Mouse (Mus musculus): ENCODE data around the gene Calm2. TPM values are rescaled to one million over a fixed set of nuclear protein-coding genes. Genes with fewer than 3 reads are reported as not detected.
A peak's percentile ranks its signal among the peaks of the same experiment; 100 is the strongest.

Calm2 gene
- total RNA-seq, 2 experiments from 2014 or later, result 2,088 to 2,105 TPM

DNA sequence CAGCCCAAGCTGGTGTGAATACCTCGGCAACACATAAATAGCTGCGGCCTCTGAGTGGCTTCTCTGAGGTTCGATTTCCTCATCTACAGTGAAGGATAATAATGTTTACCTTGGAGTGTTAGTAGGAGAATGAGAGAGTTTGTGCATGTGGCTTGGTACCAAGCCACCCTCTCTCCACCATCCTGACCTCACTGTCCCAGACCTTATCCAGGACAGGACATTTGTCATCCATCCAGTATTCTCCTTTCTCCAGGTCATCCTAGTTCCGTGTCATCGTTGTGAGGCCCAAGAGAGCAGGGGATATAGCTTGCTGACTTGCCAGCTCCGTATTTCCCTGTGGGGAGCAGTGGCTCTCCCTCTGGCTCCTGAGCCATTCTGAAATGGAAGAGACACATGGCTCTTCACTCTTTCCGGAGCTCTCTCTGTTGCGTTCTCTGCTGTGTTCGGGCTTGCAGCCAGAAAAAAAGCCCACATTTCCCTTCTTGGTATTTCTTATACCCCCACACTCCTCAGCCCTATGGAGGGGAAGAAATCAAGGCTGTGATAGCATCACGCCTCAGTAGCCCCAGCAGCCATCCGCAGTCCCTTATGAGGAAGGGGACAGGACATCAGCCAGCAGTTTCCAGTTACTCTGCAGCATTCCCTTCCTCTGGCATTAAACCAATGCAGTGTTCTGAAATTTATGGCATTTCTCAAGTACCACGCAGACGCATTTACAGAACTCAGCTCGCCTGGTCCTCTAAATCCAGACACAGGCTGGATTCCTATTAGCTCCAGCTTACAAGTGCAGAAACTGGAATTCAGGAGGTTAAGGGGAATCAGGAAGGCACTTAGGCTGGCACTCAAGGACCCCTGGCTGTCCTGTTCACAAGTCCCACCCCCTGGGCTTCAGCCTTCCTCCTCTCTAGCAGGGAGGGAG lies 13.3 kb upstream of the Calm2 start:
- DNase-seq (ENCODE audit: low spot score in 2 of 2), result peak; percentile 55 to 63

DNA sequence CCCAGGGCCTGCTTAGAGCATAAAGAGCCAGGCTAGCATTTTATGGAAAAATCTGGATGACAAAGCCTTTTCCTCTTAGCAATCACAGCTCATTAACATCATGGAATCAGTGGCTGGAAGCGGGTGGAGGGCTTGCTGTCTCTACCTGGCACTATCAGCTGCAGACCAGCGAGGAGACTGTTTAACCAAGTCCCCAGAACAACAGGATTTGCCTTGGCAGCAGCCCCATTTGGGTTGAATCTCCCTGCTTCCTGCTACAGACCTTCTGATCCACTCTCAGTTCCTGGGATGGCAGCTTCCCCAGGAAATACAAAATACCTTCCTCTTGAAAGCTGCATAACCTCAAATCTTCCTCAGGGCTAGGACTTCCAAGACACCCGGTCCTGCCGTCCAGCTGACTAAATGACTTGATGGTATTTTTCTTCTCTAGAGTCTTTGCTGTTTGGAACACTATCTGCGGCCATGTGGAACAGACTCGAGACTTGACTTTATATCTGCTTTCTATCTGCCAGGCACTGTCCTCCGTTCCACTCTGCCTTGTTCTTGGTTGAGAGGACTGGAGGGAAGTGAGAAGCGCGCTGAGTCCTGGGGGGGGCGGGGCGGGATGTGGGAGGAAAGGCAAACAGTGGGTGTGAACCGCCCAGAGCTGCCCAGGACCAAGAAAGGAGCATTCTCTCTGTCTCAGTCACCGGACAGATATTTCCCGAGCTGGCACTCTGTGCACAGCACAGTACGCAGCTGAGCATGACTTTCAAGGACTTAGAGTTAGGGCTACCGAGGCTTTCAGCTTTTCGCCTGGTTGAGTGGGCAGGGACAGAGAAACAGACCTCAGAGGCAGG lies 12.4 kb upstream of the Calm2 start:
- DNase-seq (ENCODE audit: low spot score in 2 of 2), result no peak

DNA sequence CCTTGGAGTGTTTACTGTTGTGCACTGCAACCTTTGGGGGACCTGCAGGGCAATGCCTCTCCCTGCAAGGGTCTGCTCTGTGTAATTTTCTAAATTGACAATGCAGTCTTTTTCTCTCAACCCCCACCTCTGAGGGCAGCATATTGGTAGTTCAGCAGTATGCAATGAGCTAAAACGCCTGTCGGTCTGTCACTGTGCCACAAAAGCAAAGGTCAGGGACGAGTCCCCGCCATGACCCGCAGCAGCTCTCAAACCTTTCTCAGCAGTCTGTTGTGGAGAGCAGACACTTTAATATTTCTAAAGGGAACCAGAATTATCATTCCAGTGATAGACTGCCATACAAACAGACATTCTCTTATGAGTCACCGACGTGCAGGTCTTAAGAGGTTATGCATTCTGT lies 11.2 kb upstream of the Calm2 start:
- DNase-seq (ENCODE audit: low spot score in 2 of 2), result no peak

DNA sequence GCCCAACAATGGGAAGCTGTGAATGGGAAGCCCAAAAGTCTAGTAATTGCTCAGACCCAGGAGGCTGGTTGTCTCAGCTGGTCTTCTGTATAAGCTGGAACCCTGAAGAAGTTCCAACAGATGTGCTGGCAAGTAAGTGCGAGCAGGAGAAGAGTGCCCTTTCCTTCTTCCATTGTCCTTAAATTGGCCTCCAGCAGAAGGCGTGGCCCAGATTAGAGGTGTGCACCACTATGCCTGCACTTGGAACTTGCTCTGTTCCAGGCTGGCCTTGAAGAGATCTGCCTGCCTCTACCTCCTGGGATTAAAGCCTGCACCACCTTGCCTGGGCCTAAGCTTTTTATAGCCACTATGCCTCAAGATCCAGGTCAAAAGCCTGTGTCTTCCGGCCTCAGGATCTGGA lies 7.4 kb upstream of the Calm2 start:
- DNase-seq (ENCODE audit: low spot score in 2 of 2), result no peak

DNA sequence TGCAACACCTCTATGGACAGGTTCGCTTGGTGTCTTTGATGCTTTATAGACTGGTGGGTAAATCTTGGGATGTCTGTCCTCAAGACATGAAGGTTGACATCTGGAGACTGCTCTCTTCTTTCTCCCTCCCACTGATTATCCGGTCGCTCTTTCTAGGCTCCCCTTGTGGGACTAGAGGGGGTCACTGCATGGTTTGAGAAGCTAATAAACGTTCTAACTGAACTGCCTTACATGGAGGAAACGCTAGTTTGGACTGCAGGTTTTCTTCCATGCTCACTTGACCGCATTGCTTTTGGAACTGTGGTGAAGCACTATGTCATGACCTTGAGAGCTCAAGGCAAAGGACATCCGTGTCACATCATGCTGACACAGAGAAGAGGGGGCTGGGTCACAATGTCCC lies 6.6 kb upstream of the Calm2 start:
- DNase-seq (ENCODE audit: low spot score in 2 of 2), result no peak

DNA sequence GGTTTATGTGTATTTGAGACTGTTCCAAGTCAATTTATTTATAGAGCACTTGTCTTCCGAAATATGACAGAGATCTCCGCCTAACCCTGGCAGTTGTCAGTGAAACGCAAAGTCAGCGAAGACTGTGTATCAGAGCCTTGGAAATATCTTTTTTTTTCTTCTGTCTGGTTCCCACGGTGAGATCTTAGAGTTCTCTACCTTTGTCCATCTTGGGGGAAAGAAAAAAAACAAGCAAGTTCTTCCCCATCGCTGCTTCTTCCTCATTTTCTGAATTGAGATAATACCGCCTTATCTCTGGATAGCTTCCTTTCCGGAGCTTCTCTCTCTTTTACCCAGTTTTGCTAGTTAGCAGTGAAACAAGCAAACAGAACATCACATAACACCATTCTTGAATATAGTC lies 2.1 kb upstream of the Calm2 start:
- no peak for DNase-seq (ENCODE audit: low spot score in 2 of 2)

DNA sequence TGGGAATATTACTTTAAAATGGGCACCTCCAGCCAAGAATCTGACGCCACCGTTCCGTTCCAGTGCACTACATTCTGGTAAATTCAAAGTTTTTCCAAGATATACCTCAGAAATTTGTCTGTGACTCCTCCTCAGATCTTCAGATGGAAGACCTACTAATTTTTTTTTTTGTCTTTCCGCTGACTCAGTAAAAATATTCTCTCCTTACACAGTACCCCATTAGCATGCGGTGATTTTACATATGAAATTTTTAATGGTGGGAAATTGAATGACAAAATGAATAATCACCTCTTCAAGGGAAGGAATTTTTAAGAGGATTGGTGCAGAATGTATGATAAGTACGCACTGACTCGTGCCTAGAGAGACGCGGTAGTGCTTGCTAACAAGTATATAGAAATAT lies 1.6 kb upstream of the Calm2 start:
- no peak for DNase-seq (ENCODE audit: low spot score in 2 of 2)

DNA sequence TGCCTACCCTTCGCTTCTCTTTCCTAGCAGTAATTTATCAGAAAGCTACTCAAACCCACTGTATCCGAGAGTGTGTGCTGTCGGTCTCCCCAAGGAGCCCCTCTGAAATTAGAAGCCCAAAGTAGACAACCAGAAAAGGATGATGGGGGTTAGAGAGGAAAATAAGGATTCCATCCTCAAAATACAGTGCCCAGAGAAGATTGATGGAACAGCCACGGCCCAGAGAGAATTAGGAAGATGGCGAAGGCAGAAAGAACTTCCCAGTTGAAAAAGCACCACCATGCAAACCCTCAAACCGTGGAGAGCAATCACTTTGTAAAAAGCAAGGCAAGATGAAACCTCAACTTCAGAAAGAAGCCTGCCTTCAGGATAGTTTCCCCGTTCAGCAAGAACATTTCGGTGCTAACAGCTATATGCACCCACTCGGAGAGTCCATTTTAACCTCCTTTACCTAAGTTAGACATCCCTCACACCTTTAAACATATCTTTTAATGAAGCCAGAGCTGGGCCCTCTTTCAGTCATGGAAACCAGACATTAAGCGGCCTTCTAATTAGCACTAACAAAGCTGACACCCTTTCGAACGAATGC lies 971 bp upstream of the Calm2 start:
- no peak for DNase-seq (ENCODE audit: low spot score in 2 of 2)

DNA sequence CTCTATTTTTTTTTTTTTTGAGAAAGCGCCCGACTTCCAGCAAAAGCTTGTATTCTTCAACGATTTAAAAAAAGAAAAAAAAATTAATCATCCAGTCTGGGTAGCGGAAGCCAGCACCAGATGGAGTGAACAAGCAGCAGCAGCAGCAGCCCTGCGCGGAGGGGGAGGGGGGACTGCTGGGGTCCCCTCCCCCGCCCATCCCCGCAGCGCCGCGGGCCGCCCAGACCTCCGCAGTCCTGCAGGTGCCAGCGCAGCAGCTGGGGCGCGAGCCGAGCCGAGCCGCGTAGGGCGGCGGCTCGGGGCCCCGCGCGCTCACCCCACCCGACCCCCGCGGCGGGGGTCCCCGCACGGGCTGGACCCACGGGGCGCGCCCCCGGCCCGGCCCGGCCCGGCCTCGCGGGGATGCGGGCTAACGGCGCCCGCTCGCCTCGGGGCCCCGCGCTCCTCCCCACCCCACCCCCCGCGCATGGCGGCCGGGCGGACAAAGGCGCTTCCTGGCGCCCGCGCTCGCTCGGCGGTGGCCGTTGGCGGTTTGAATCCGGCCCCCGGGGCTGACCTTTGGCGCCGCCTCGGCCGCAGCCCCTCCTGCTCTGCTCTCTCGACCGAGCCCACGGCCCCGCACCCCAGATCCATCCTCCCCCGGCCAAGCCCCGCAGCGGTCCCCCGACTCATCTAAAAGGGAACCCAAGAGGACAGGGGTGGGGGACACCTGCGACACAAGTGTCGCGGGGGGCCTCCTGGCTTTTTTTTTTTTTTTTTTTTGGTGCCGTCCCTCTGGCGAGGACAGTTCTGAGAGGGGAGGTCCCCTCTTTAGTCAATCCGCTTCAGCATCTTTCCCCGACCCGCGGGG lies 593 bp downstream of the Calm2 start:
- DNase-seq (ENCODE audit: low spot score in 2 of 2), result peak; percentile 52 to 68

DNA sequence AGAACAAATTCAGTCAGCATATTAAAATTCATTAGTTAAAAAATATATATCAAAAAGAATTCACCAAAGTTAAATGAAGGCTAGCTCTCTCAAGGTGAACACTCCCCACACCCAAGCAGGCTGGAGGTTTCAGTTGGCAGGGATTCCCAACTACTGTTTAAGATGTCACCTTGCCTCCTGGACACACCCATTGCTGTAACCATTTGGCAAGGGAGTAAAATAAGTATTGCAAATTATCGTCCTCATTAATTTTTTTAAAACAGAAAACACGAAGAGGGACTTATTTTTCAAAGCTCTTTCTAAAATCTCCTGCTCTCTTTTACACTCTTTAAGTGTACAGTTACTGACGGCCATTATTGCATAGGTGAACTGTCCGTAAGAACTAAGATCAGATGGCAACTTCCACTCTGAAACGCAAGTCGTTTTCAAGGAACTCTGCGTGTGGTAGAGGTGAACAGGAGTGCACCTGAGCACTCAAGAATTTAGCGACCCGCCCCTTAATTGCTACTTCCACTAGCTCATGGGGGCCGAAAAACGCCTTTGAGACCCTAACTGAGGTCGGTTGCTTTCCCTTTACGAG lies 1.3 kb downstream of the Calm2 start:
- DNase-seq (ENCODE audit: low spot score in 2 of 2), result no peak

DNA sequence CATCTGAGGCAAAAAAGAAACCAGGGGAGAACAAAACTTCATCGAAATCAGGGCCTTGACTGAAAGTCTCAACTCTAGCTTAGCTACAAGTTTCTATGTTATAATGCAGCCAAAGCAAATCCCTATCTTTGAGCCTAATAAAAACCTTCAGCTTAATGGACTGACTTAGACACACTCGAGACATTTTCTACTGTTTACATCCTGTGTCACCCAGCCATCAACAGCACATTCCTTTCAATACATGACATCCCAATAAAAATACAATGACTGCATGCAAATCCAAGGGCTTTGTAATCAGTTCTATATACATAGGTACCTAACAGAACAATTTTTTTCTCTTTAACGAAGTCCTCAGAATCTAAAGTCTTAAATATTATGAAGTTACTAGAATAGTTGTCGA lies 2.0 kb downstream of the Calm2 start:
- DNase-seq (ENCODE audit: low spot score in 2 of 2), result no peak

DNA sequence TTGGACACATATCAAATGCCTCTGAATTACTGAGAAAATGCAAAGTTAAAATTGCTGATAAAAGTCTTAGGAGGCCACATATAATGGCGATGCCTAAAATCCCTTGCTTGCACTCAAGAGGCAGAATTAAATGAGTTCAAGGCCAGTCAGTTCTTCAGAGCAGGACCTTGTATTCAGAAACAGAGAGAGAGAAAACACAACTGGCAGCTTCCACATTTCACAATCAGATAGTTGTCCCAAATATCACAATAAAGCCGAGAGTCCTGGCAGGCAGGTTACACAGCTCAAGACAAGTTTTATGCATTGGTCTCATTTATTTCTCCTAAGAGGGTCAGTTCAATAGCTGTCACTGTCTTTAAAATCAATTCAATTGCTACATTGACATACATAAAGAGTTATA lies 5.2 kb downstream of the Calm2 start:
- DNase-seq (ENCODE audit: low spot score in 2 of 2), result no peak

DNA sequence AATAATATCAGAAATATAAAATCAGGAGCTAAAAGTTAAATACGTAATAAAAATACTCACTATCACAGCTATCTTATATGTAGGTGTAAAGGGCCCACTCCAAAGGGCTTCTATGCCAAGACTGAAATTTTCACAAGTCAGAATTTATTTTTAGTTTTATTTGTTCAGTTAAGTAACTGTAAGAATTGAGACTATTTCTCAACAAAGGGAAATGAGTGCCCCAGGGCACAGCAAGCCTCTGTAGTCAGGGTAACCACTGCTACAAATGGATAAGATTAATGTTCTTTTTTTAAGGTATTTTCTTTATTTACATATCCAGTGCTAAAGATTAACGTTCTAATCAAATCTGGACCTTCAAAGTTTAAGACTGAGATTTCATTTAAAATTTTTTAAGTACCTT lies 7.3 kb downstream of the Calm2 start:
- DNase-seq (ENCODE audit: low spot score in 2 of 2), result no peak

DNA sequence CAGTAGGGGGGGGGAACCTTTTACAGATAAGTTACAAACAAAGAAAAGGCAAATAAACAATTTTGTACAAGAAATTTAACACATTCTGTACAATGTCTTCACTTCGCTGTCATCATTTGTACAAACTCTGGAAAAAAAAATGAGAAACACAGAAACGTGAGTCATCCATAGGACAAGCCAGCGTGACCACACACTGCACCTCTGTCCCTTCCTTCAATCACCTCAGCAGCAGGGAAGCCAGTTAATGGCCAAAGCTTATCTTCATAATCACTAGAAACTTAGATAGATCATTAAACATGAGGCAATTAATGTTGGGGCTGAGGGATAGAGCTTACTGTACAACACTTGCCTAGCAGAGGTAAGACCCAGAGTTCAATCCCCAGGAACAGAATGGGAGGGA lies 12.8 kb downstream of the Calm2 start:
- DNase-seq (ENCODE audit: low spot score in 2 of 2), result no peak

DNA sequence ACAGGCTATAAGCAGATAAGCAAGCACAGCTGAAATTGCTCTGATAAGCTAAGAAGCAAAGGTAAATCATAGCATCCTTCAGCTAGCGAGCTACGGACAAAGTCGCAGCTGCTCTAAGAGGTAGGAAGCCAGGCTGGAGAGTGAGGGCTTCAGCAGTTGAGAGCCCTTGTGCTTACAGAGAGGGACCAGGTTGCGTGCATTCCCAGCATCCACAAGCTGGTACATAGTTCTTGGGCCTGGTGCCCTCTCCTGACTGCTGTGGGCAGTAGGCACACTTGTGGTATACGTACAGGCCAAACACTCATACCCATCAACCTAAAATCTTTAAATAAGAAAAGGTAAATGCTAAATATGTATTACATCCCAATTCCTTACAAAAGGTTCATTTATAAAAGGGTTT lies 14.0 kb downstream of the Calm2 start:
- DNase-seq (ENCODE audit: low spot score in 2 of 2), result no peak

DNA sequence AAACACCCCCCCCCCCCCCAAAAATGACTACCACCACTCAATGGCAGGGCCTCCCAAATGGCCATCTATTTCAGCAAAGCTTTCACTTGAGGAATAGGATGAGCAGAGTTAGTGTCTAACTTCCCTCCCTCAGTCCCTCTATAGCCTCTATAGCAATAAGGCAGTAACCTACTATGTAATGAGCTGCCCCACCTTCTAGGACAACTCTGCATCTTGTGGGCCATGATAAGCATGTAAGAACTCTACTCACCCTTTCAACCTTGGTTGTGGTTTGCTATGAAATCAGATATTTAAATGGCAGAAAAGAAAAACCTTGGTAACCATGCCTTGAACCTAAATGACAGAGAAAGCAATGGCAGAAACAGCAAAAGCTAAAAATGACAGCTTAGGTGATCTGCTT lies 14.4 kb downstream of the Calm2 start:
- DNase-seq (ENCODE audit: low spot score in 2 of 2), result no peak

DNA sequence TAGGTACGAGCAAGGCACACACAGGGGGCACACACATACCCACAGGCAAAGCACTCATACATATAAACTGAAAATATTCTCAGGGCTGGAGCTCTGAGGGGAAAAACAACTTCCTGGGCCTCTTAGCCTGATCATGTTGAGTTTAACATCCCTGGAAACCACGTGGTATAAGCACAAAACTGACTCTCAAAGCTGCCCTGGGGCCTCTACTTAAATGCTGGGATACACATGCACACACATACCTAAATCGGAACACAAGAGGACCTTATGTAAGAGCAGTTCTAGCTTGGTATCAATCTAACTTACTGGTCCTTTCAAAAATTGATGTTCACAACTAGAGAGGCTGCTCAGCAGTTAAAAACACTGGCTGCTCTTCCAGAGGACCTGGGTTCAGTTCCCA lies 17.3 kb downstream of the Calm2 start:
- DNase-seq (ENCODE audit: low spot score in 2 of 2), result no peak

DNA sequence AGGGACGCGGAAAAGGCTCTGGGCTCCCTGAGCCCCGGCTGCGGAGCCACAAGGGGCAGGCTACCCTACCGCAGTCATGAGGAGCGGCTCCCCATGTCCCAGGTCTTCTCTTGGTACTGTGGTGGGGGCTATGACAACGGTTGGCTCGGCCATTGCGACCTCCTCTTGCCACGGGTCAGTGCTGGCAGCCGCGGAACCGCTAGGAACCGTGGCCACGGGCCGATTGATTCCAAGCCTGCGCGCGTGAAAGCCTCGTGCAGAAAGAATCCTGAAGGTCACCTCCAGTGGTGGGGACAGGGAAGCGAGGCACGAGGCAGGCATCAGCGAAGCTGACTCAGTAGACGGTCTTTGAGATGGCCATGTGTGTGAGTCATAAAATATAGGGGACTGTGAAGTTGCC lies 19.2 kb downstream of the Calm2 start, which contains the start of gene Stpg4:
Gene Stpg4 (minus strand): TSS at position 231 of the 400 bp plus-strand sequence.
- no peak for DNase-seq (ENCODE audit: low spot score in 2 of 2)

DNA sequence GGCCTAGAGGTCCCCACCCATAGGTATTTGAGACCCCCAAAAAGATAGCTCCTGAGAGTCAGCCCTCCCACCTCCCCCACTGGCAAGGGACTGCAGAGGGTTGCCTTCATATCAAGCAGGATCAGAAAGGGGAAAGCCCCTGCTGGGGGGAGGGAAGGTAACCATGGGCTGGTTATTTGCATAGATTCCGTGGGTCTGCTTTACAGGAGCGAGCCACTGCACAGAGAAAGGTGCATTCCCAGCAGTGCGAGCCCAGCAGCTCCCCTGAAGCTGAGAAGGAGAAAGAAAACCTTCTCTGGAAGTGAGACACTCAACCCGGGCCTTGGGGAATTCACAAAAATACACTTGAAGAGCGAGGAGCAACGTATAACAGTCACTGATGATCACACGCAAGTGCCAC lies 28.7 kb downstream of the Calm2 start:
- DNase-seq (ENCODE audit: low spot score in 2 of 2), result no peak

DNA sequence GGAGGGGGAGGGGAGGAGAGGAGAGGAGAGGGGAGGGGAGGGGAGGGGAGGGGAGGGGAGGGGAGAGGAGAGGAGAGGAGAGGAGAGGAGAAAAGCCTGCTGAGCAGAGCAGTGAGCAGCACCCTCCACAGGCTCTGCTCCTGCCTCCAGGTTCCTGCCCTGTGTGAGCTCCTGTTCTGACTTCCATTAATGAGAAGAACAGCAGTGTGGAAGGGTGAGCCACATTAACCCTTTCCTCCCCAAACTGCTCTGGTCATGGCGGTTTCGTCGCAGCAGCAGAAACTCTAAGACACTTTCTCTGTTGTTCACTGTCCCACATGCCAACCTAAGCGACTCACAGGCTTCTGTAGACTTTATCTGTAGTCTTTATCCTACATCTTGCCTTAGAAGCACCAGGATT lies 40.1 kb downstream of the Calm2 start:
- DNase-seq (ENCODE audit: low spot score in 2 of 2), result no peak

DNA sequence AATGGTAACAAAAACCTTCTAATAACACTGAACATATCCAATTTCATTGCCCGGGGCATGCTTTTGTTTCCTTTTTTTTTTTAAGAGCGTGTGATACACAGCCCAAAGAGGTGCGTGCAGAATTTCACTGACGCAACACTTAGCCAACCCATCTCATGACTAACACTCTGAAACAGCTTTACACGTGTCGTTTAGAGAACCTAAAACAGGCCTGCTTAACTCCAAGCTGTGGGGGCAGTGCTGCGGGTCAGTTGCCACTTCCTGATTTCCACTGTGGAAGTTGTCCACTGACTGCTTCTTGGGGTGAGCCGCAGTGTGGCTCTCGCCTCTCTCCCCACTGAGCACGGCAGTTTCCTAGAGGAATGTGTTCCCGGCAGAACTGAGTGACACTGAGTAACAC lies 41.2 kb downstream of the Calm2 start:
- DNase-seq (ENCODE audit: low spot score in 2 of 2), result no peak
